Mouse (Mus musculus): ENCODE measurements at regions not wholly inside any gene's neighbourhood (a gene's known extent, or its start where the extent isn't known, plus 50 kb on each side); places are given as distances from the start of the nearest gene placed in this dataset.

DNA sequence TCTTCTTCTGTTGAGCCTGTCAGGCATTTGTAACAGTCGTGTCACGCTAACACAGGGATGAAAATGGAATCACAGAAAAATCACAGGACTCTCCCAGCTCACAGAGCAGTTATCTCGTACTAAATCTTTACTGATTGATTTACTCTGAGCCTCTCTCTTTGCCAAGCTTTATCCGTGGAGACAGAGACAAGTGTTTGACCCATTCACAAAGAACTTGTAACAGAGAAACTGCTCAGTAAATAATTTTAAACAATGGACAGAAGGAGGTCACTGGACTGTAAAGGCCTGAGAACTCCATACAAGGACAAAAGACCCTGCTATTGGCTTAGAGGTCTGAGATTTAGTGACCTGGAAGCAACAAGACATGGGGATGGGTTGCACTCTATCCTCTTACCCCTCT is 66.5 kb downstream of the Nps start:
- H3K4me1 ChIP-seq (ENCODE audit: control insufficient read depth, insufficient read depth, low read length), result no peaks in the 10 kb centered on the region
- TF ChIP-seq POLR2A (IDR thresholded peaks at IDR 0.05; ENCODE audit: extremely low read depth, insufficient read depth, low read length), result no peak
- no peak overlapping the region for H3K9ac ChIP-seq (ENCODE audit: low read depth, low read length)
- H3K36me3 ChIP-seq (ENCODE audit: control insufficient read depth, insufficient read depth, low read length), result no peaks in the 10 kb centered on the region
- no peak overlapping the region for H3K27ac ChIP-seq (replicated peaks; ENCODE audit: insufficient read depth, low read depth, low read length)
- no peak for DNase-seq (ENCODE audit: extremely low read depth, low read depth, low spot score)
- H3K4me3 ChIP-seq (ENCODE audit: insufficient read depth, low read depth, low read length), result no peak overlapping the region
- WGBS, result 68% methylated on average over 4 of the region's 4 CpGs
- no peaks in the 10 kb centered on the region for H3K27me3 ChIP-seq (ENCODE audit: control insufficient read depth, insufficient read depth, low read length)
- H3K79me2 ChIP-seq (ENCODE audit: control insufficient read depth, insufficient read depth, low read length), result no peaks in the 10 kb centered on the region

- 89% methylated on average over 4 of the region's 4 CpGs for WGBS
- TF ChIP-seq CTCF (IDR thresholded peaks at IDR 0.05; ENCODE audit: low read depth, low read length), result no peak
- no peak for TF ChIP-seq POLR2A (IDR thresholded peaks at IDR 0.05; ENCODE audit: extremely low read depth, insufficient read depth, low read length)
- Histone ChIP-seq H3K27ac (replicated peaks; ENCODE audit: insufficient read depth, low read depth, low read length) (no peak overlapping the region), H3K27me3 (ENCODE audit: control insufficient read depth, insufficient read depth, low read length) (no peaks in the 10 kb centered on the region), H3K4me1 (ENCODE audit: control insufficient read depth, insufficient read depth, low read length) (no peaks in the 10 kb centered on the region), H3K36me3 (ENCODE audit: control insufficient read depth, insufficient read depth, low read length) (no peaks in the 10 kb centered on the region), H3K79me2 (ENCODE audit: control insufficient read depth, insufficient read depth, low read length) (no peaks in the 10 kb centered on the region), H3K4me3 (ENCODE audit: insufficient read depth, low read depth, low read length) (no peak overlapping the region), H3K9ac (ENCODE audit: low read depth, low read length) (no peak overlapping the region)
- no peak for DNase-seq (ENCODE audit: extremely low read depth, low read depth, low spot score)
Measured at GRCm38 (mm10) chr7:135344979-135345378, 65.1 kb upstream of the Foxi2 start.

- no peak overlapping the region for H3K4me3 ChIP-seq (ENCODE audit: insufficient read depth, low read depth, low read length)
- TF ChIP-seq CTCF (IDR thresholded peaks at IDR 0.05; ENCODE audit: low read depth, low read length) (peak; percentile 17; the same call in 1 of the 2 replicates), POLR2A (IDR thresholded peaks at IDR 0.05; ENCODE audit: extremely low read depth, insufficient read depth, low read length) (no peak)
- no peaks in the 10 kb centered on the region for H3K79me2 ChIP-seq (ENCODE audit: control insufficient read depth, insufficient read depth, low read length)
- H3K4me1 ChIP-seq (ENCODE audit: control insufficient read depth, insufficient read depth, low read length), result no peaks in the 10 kb centered on the region
- no peaks in the 10 kb centered on the region for H3K27me3 ChIP-seq (ENCODE audit: control insufficient read depth, insufficient read depth, low read length)
- WGBS, result 81% methylated on average over 9 of the region's 9 CpGs
- DNase-seq (ENCODE audit: extremely low read depth, low read depth, low spot score), result no peak
- H3K36me3 ChIP-seq (ENCODE audit: control insufficient read depth, insufficient read depth, low read length), result no peaks in the 10 kb centered on the region
- no peak overlapping the region for H3K9ac ChIP-seq (ENCODE audit: low read depth, low read length)
- no peak overlapping the region for H3K27ac ChIP-seq (replicated peaks; ENCODE audit: insufficient read depth, low read depth, low read length)
Measured at GRCm38 (mm10) chr7:135346720-135347119, 63.4 kb upstream of the Foxi2 start.

GRCm38 (mm10) chr7:135357797-135358196 is 52.3 kb upstream of the Foxi2 start:
- Histone ChIP-seq H3K79me2 (ENCODE audit: control insufficient read depth, insufficient read depth, low read length) (no peaks in the 10 kb centered on the region), H3K27me3 (ENCODE audit: control insufficient read depth, insufficient read depth, low read length) (no peaks in the 10 kb centered on the region), H3K9ac (ENCODE audit: low read depth, low read length) (no peak overlapping the region), H3K4me3 (ENCODE audit: insufficient read depth, low read depth, low read length) (no peak overlapping the region), H3K4me1 (ENCODE audit: control insufficient read depth, insufficient read depth, low read length) (no peaks in the 10 kb centered on the region), H3K36me3 (ENCODE audit: control insufficient read depth, insufficient read depth, low read length) (no peaks in the 10 kb centered on the region), H3K27ac (replicated peaks; ENCODE audit: insufficient read depth, low read depth, low read length) (no peak overlapping the region)
- TF ChIP-seq POLR2A (IDR thresholded peaks at IDR 0.05; ENCODE audit: extremely low read depth, insufficient read depth, low read length) (no peak), CTCF (IDR thresholded peaks at IDR 0.05; ENCODE audit: low read depth, low read length) (no peak)
- DNase-seq (ENCODE audit: extremely low read depth, low read depth, low spot score), result no peak
- 92% methylated on average over 1 of the region's 1 CpGs for WGBS
